Mouse (Mus musculus): ENCODE data around the gene Cmss1.

Gene Cmss1

GRCm38 (mm10) chr16:57427516-57428285 lies 179.0 kb downstream of the Cmss1 start:
- no peak for DNase-seq (ENCODE audit: low spot score in 2 of 2)

- no peak for DNase-seq (ENCODE audit: low spot score in 2 of 2)
Measured at GRCm38 (mm10) chr16:57426680-57427079, 180.0 kb downstream of the Cmss1 start.

- DNase-seq (ENCODE audit: low spot score in 2 of 2): no peak
Measured at GRCm38 (mm10) chr16:57423001-57423800, 183.5 kb downstream of the Cmss1 start.

- DNase-seq (ENCODE audit: low spot score in 2 of 2): no peak
Measured at GRCm38 (mm10) chr16:57421680-57422417, 184.8 kb downstream of the Cmss1 start.

GRCm38 (mm10) chr16:57420773-57421556 lies 185.7 kb downstream of the Cmss1 start:
- DNase-seq (ENCODE audit: low spot score in 2 of 2): no peak

- DNase-seq (ENCODE audit: low spot score in 2 of 2): no peak
Measured at GRCm38 (mm10) chr16:57419881-57420280, 186.8 kb downstream of the Cmss1 start.

GRCm38 (mm10) chr16:57419332-57419731 lies 187.3 kb downstream of the Cmss1 start:
- DNase-seq (ENCODE audit: low spot score in 2 of 2): no peak

GRCm38 (mm10) chr16:57417955-57418354 lies 188.7 kb downstream of the Cmss1 start:
- no peak for DNase-seq (ENCODE audit: low spot score in 2 of 2)

GRCm38 (mm10) chr16:57417017-57417416 lies 189.6 kb downstream of the Cmss1 start:
- DNase-seq (ENCODE audit: low spot score in 2 of 2): no peak

GRCm38 (mm10) chr16:57416049-57416448 lies 190.6 kb downstream of the Cmss1 start:
- DNase-seq (ENCODE audit: low spot score in 2 of 2): no peak

GRCm38 (mm10) chr16:57412766-57413165 lies 193.9 kb downstream of the Cmss1 start:
- peak; percentile 12 to 25 for DNase-seq (ENCODE audit: low spot score in 2 of 2)

GRCm38 (mm10) chr16:57403825-57404224 lies 202.8 kb downstream of the Cmss1 start:
- DNase-seq (ENCODE audit: low spot score in 2 of 2): no peak

- no peak for DNase-seq (ENCODE audit: low spot score in 2 of 2)
Measured at GRCm38 (mm10) chr16:57402910-57403309, 203.8 kb downstream of the Cmss1 start.

GRCm38 (mm10) chr16:57401702-57402101 lies 205.0 kb downstream of the Cmss1 start:
- no peak for DNase-seq (ENCODE audit: low spot score in 2 of 2)

- no peak for DNase-seq (ENCODE audit: low spot score in 2 of 2)
Measured at GRCm38 (mm10) chr16:57399566-57399965, 207.1 kb downstream of the Cmss1 start.

- peak; percentile 56 to 79 for DNase-seq (ENCODE audit: low spot score in 2 of 2)
Measured at GRCm38 (mm10) chr16:57398387-57399214, 208.1 kb downstream of the Cmss1 start.

GRCm38 (mm10) chr16:57397845-57398244 lies 208.8 kb downstream of the Cmss1 start:
- DNase-seq (ENCODE audit: low spot score in 2 of 2): no peak

GRCm38 (mm10) chr16:57396249-57396648 lies 210.4 kb downstream of the Cmss1 start:
- no peak for DNase-seq (ENCODE audit: low spot score in 2 of 2)

GRCm38 (mm10) chr16:57393161-57393560 lies 213.5 kb downstream of the Cmss1 start:
- peak in 1 of 2 experiments; percentile 26 for DNase-seq (ENCODE audit: low spot score in 2 of 2)

GRCm38 (mm10) chr16:57392461-57392860 lies 214.2 kb downstream of the Cmss1 start:
- no peak for DNase-seq (ENCODE audit: low spot score in 2 of 2)

Measured in frontal cortex, postnatal 36 days (tissue).